Mouse (Mus musculus) intestine, embryonic 16.5 days (tissue): ENCODE data around the gene Mid1. TPM values are rescaled to one million over a fixed set of nuclear protein-coding genes. Genes with fewer than 3 reads are reported as not detected.

Source experiments
- ATAC-seq: fragments of 200-750 bp; cut with Nextera tagmentation; 2 replicates; pipeline ENCODE4 v1.8.0; 2017; ENCODE audit warnings: moderate TSS enrichment, moderate library complexity
- H3K27ac ChIP-seq: fragments of 300-500 bp; sonication (generic); 2 replicates; pipeline ENCODE4 v1.5.1; 2014; ENCODE audit warnings: mild to moderate bottlenecking, low read length
- H3K27me3 ChIP-seq: fragments of 300-500 bp; sonication (generic); replicated peaks from 2 replicates; pipeline ENCODE4 v1.6.1; 2014; ENCODE audit warnings: low read length, control low read depth, mixed read lengths; ENCODE audit not compliant: control insufficient read depth, insufficient read depth
- H3K36me3 ChIP-seq: fragments of 300-500 bp; sonication (generic); 2 replicates; pipeline ENCODE4 v1.6.1; 2014; ENCODE audit warnings: low read length, control low read depth; ENCODE audit not compliant: control insufficient read depth, insufficient read depth
- H3K4me1 ChIP-seq: fragments of 300-500 bp; sonication (generic); 2 replicates; pipeline ENCODE4 v1.6.1; 2014; ENCODE audit warnings: low read length, control low read depth, mixed read lengths; ENCODE audit not compliant: control insufficient read depth, insufficient read depth
- H3K4me2 ChIP-seq: fragments of 300-500 bp; sonication (generic); 2 replicates; pipeline ENCODE4 v1.6.1; 2014; ENCODE audit warnings: low read depth, low read length, control low read depth
- H3K4me3 ChIP-seq: fragments of 300-500 bp; sonication (generic); 2 replicates; pipeline ENCODE4 v1.5.1; 2014; ENCODE audit warnings: mild to moderate bottlenecking, low read length
- H3K9ac ChIP-seq: fragments of 300-500 bp; sonication (generic); 2 replicates; pipeline ENCODE4 v1.6.1; 2014; ENCODE audit warnings: low read depth, low read length
- H3K9me3 ChIP-seq: fragments of 300-500 bp; sonication (generic); 2 replicates; pipeline ENCODE4 v1.6.1; 2016; ENCODE audit warnings: low read length, control low read depth; ENCODE audit not compliant: control insufficient read depth
- whole genome bisulfite sequencing: fragments of 180-500 bp; shearing (Covaris S2); extraction: QIAGEN DNeasy Blood & Tissue Kit; methylation state at CpG from one replicate; pipeline ENCODE4 v1.1.7; 2014; 5-methylcytosine and 5-hydroxymethylcytosine counted together
- polyA plus RNA-seq: library from polyadenylated mRNA; unstranded; fragments of >200 nt; fragmentation: Nextera tagmentation; extraction: Ambion mirVana; gene quantifications from 2 replicates; pipeline ENCODE4 v1.2.1, GENCODE M21; 2015

Mid1 gene
- polyA plus RNA-seq, 1 experiment from 2014 or later, result 3.5 TPM

GRCm38 (mm10) chrX:169892100-169892499, 207.1 kb downstream of the Mid1 start:
- no peak overlapping the region for H3K4me2 ChIP-seq
- no peak overlapping the region for H3K9ac ChIP-seq
- no peak overlapping the region for H3K27ac ChIP-seq
- H3K4me3 ChIP-seq, result no peak overlapping the region
- no peaks in the 10 kb centered on the region for H3K27me3 ChIP-seq
- no peaks in the 10 kb centered on the region for H3K36me3 ChIP-seq
- H3K4me1 ChIP-seq, result no peaks in the 10 kb centered on the region
- no peaks in the 10 kb centered on the region for H3K9me3 ChIP-seq
- ATAC-seq, result peak; percentile 71

GRCm38 (mm10) chrX:169892631-169893030, 207.6 kb downstream of the Mid1 start:
- WGBS, result 46% methylated on average over 2 of the region's 2 CpGs
- no peak overlapping the region for H3K9ac ChIP-seq
- ATAC-seq, result no peak
- no peak overlapping the region for H3K27ac ChIP-seq
- no peak overlapping the region for H3K4me2 ChIP-seq
- H3K27me3 ChIP-seq, result no peaks in the 10 kb centered on the region
- H3K36me3 ChIP-seq, result no peaks in the 10 kb centered on the region
- no peak overlapping the region for H3K4me3 ChIP-seq
- H3K4me1 ChIP-seq, result no peaks in the 10 kb centered on the region
- no peaks in the 10 kb centered on the region for H3K9me3 ChIP-seq

GRCm38 (mm10) chrX:169899227-169899950, 214.4 kb downstream of the Mid1 start:
- no peak for ATAC-seq
- Histone ChIP-seq H3K4me2 (no peak overlapping the region), H3K9me3 (no peaks in the 10 kb centered on the region), H3K9ac (no peak overlapping the region), H3K4me1 (no peaks in the 10 kb centered on the region), H3K4me3 (no peak overlapping the region), H3K27me3 (no peaks in the 10 kb centered on the region; the same call in 1 of the 2 replicates), H3K36me3 (no peaks in the 10 kb centered on the region), H3K27ac (no peak overlapping the region)
- 38% methylated on average over 3 of the region's 3 CpGs for WGBS

DNA sequence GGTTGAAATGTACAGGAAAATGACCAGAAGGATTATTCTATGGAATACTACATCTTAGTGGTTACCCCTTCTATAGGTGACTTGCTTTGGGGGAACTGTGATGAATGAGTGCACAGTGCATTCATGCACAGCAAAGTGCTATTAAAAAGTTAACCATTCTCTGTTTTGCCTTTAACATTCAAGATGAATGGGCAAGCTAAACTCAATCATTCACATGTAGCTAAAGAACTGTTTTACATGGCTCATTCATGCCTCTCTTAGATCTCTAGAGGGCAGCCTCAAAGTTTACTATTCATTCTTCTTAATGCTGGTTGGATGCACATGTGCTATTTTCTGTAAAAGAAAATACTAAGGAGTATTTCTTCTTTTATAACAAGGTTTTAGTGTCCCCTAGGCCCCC, 217.9 kb downstream of the Mid1 start:
- peaks cover 5% of the 10 kb centered on the region; the same call in 1 of the 2 replicates for H3K4me1 ChIP-seq
- H3K4me2 ChIP-seq, result no peak overlapping the region
- H3K27me3 ChIP-seq, result no peaks in the 10 kb centered on the region; the same call in 1 of the 2 replicates
- H3K27ac ChIP-seq, result no peak overlapping the region
- no peak overlapping the region for H3K4me3 ChIP-seq
- H3K36me3 ChIP-seq, result no peaks in the 10 kb centered on the region
- H3K9ac ChIP-seq, result no peak overlapping the region
- H3K9me3 ChIP-seq, result no peaks in the 10 kb centered on the region
- no peak for ATAC-seq

DNA sequence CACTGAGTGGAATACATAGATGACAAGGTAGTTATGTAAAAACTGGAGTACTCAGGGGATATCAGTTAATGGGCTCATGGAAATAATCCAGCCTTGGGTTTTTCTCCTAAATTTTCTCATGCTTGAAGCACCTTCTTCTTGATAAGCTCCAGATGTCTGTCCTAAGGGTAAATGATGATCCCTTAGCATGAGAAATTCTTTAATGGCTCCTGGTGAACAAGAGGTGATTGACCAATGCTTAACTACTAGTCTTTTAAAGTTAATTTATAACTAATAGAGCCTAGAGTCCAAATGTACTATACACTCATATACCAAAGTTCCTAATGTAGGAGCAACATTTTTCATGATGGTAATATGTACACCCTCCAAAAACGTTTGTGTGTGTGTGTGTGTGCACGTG, 218.7 kb downstream of the Mid1 start:
- peaks cover 5% of the 10 kb centered on the region; the same call in 1 of the 2 replicates for H3K4me1 ChIP-seq
- H3K36me3 ChIP-seq, result no peaks in the 10 kb centered on the region
- WGBS, result 50% methylated on average over 2 of the region's 2 CpGs
- no peak overlapping the region for H3K9ac ChIP-seq
- H3K9me3 ChIP-seq, result no peaks in the 10 kb centered on the region
- no peak overlapping the region for H3K4me3 ChIP-seq
- no peak overlapping the region for H3K27ac ChIP-seq
- H3K27me3 ChIP-seq, result no peaks in the 10 kb centered on the region; the same call in 1 of the 2 replicates
- no peak overlapping the region for H3K4me2 ChIP-seq
- ATAC-seq, result no peak; the same call in 1 of the 2 replicates

DNA sequence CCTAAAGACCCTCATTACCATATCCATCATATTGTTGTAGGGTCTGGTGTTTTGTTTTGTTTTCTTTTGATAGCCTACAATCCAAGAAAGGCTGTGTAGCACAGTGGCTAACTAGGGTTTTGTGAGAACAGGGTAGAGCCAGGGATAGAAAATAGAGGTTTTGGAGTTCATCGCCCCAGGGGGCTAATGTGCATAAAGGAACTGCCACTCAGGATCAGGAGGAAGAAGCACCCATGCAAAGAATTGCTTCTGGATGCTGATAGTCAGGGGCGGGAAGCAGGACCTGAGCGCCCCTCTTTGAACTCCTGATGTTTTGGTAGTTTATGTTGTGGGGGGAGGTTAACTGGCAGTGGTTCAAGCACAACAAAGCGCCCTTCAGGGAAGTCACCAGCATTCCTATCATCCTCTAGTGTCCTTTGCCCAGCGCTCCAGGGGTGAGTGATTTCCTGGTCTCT, 221.1 kb downstream of the Mid1 start:
- H3K36me3 ChIP-seq, result no peaks in the 10 kb centered on the region
- H3K4me2 ChIP-seq, result no peak overlapping the region
- ATAC-seq, result no peak
- H3K9me3 ChIP-seq, result no peaks in the 10 kb centered on the region
- no peaks in the 10 kb centered on the region; the same call in 1 of the 2 replicates for H3K27me3 ChIP-seq
- no peak overlapping the region for H3K27ac ChIP-seq
- H3K9ac ChIP-seq, result no peak overlapping the region
- WGBS, result 30% methylated on average over 5 of the region's 5 CpGs
- H3K4me1 ChIP-seq, result peaks cover 9% of the 10 kb centered on the region
- no peak overlapping the region for H3K4me3 ChIP-seq

GRCm38 (mm10) chrX:169909898-169910297, 224.9 kb downstream of the Mid1 start:
- no peaks in the 10 kb centered on the region; the same call in 1 of the 2 replicates for H3K27me3 ChIP-seq
- peaks cover 9% of the 10 kb centered on the region for H3K4me1 ChIP-seq
- WGBS, result 56% methylated on average over 2 of the region's 2 CpGs
- no peak overlapping the region for H3K4me3 ChIP-seq
- no peaks in the 10 kb centered on the region for H3K36me3 ChIP-seq
- no peak overlapping the region for H3K4me2 ChIP-seq
- H3K9me3 ChIP-seq, result no peaks in the 10 kb centered on the region
- peak; percentile 88 for ATAC-seq
- H3K9ac ChIP-seq, result no peak overlapping the region
- 0 out of 2 replicates have a peak overlapping the region, but pooled peaks have one; percentile 2 for H3K27ac ChIP-seq

DNA sequence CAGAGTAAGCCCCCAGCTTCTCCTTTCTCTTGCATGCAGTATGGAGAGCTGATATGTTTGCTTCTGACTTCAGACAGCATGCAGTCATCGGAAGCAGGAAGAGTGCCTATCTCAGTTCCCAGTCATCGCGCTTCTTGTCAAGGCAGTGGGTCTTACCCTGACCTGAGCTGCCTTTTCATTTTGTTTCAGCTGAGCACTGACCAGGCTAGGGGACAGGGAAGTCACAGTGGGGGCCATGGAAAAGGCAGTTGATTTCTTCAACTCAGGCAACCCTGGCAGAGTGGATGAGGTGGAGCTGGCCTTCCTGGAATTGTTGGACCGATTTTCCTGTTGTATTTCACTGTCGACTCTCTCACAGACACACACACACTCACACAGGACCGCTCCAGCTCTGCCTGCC, 230.7 kb downstream of the Mid1 start:
- Histone ChIP-seq H3K36me3 (no peaks in the 10 kb centered on the region), H3K4me1 (no peaks in the 10 kb centered on the region), H3K9ac (no peak overlapping the region), H3K27me3 (no peaks in the 10 kb centered on the region), H3K27ac (no peak overlapping the region), H3K4me2 (no peak overlapping the region), H3K4me3 (no peak overlapping the region), H3K9me3 (no peaks in the 10 kb centered on the region)
- no peak for ATAC-seq
- 76% methylated on average over 6 of the region's 6 CpGs for WGBS

- Histone ChIP-seq H3K4me2 (no peak overlapping the region), H3K27me3 (no peaks in the 10 kb centered on the region), H3K9me3 (no peaks in the 10 kb centered on the region), H3K4me1 (no peaks in the 10 kb centered on the region), H3K4me3 (no peak overlapping the region), H3K27ac (no peak overlapping the region), H3K9ac (no peak overlapping the region), H3K36me3 (no peaks in the 10 kb centered on the region)
- ATAC-seq, result no peak
- WGBS, result 83% methylated on average over 2 of the region's 2 CpGs
Measured at GRCm38 (mm10) chrX:169922541-169922940, 237.5 kb downstream of the Mid1 start.

- Histone ChIP-seq H3K27me3 (no peaks in the 10 kb centered on the region), H3K4me3 (no peak overlapping the region), H3K9me3 (no peaks in the 10 kb centered on the region), H3K36me3 (no peaks in the 10 kb centered on the region), H3K9ac (no peak overlapping the region), H3K4me1 (no peaks in the 10 kb centered on the region), H3K27ac (no peak overlapping the region), H3K4me2 (no peak overlapping the region)
- 58% methylated on average over 1 of the region's 1 CpGs for WGBS
- no peak for ATAC-seq
Measured at GRCm38 (mm10) chrX:169923417-169923816, 238.4 kb downstream of the Mid1 start.
